Mouse (Mus musculus): Measurements from ENCODE around the gene Smim10l2a. TPM values are rescaled to one million over a fixed set of nuclear protein-coding genes. Genes with fewer than 3 reads are reported as not detected.
A peak's percentile ranks its signal among the peaks of the same experiment; 100 is the strongest.

Smim10l2a gene
- total and polyA plus RNA-seq, 3 experiments = not detected

GRCm38 (mm10) chrX:56346932-56347253 is 27.5 kb upstream of the Smim10l2a start:
- Histone ChIP-seq H3K9me3 (replicated peaks; ENCODE audit: insufficient read depth, low read length) (no peaks in the 10 kb centered on the region), H3K4me3 (ENCODE audit: control insufficient read depth in 1 of 2, insufficient read depth in 1 of 2, low read depth in 2 of 2, low read length in 2 of 2) (peak overlapping the region; percentile 84 to 89), H3K27ac (ENCODE audit: control insufficient read depth, low read depth, low read length) (no peak overlapping the region), H3K27me3 (ENCODE audit: control insufficient read depth in 1 of 2, insufficient read depth in 2 of 2, low read length in 2 of 2) (no peaks in the 10 kb centered on the region), H3K79me2 (ENCODE audit: control insufficient read depth, insufficient read depth, low read length, poor library complexity) (no peaks in the 10 kb centered on the region), H3K4me1 (ENCODE audit: control insufficient read depth in 1 of 2, insufficient read depth in 2 of 2, low read length in 2 of 2) (peaks cover 0 to 4% of the 10 kb centered on the region in 2 experiments; a peak in 1 of 4 replicates), H3K9ac (ENCODE audit: control insufficient read depth, low read depth, low read length, poor library complexity, severe bottlenecking) (peak overlapping the region; percentile 87), H3K36me3 (ENCODE audit: control insufficient read depth in 1 of 2, insufficient read depth in 2 of 2, low read length in 2 of 2) (no peaks in the 10 kb centered on the region; a peak in 1 of 4 replicates)
- no peak for TF ChIP-seq ZNF384 (IDR thresholded peaks at IDR 0.05; ENCODE audit: low read depth, low read length)
- TF ChIP-seq POLR2AphosphoS5 (IDR thresholded peaks at IDR 0.05; ENCODE audit: borderline replicate concordance, low read depth, low read length) = no peak
- no peak for TF ChIP-seq BHLHE40 (IDR thresholded peaks at IDR 0.05; ENCODE audit: borderline replicate concordance, low read depth, low read length)
- DNase-seq (ENCODE audit: low read depth, low spot score) = peak; percentile 34

- Histone ChIP-seq H3K9ac (ENCODE audit: control insufficient read depth, low read depth, low read length, poor library complexity, severe bottlenecking) (no peak overlapping the region), H3K79me2 (ENCODE audit: control insufficient read depth, insufficient read depth, low read length, poor library complexity) (no peaks in the 10 kb centered on the region), H3K4me3 (ENCODE audit: control insufficient read depth in 1 of 2, insufficient read depth in 1 of 2, low read depth in 2 of 2, low read length in 2 of 2) (no peak overlapping the region), H3K9me3 (replicated peaks; ENCODE audit: insufficient read depth, low read length) (no peaks in the 10 kb centered on the region), H3K4me1 (ENCODE audit: control insufficient read depth in 1 of 2, insufficient read depth in 2 of 2, low read length in 2 of 2) (no peaks in the 10 kb centered on the region), H3K36me3 (ENCODE audit: control insufficient read depth in 1 of 2, insufficient read depth in 2 of 2, low read length in 2 of 2) (no peaks in the 10 kb centered on the region), H3K27me3 (ENCODE audit: control insufficient read depth in 1 of 2, insufficient read depth in 2 of 2, low read length in 2 of 2) (no peaks in the 10 kb centered on the region), H3K27ac (ENCODE audit: control insufficient read depth, low read depth, low read length) (no peak overlapping the region)
- DNase-seq (ENCODE audit: low read depth, low spot score) = no peak
- TF ChIP-seq ZNF384 (IDR thresholded peaks at IDR 0.05; ENCODE audit: low read depth, low read length) (no peak), ELF1 (IDR thresholded peaks at IDR 0.05; ENCODE audit: low read depth, low read length) (no peak), GATA1 (IDR thresholded peaks at IDR 0.05; ENCODE audit: low read depth, low read length) (no peak), SMC3 (IDR thresholded peaks at IDR 0.05; ENCODE audit: low read depth, low read length) (no peak), MAZ (IDR thresholded peaks at IDR 0.05; ENCODE audit: low read depth, low read length) (no peak), USF1 (IDR thresholded peaks at IDR 0.05; ENCODE audit: low read depth, low read length) (no peak), GABPA (IDR thresholded peaks at IDR 0.05; ENCODE audit: low read depth, low read length) (no peak), CHD2 (IDR thresholded peaks at IDR 0.05; ENCODE audit: low read length) (no peak)
These were observed 6.5 kb downstream of the Smim10l2a start for GRCm38 (mm10) chrX:56380852-56381251.

GRCm38 (mm10) chrX:56384142-56384541 is 9.8 kb downstream of the Smim10l2a start:
- H3K4me3 ChIP-seq (ENCODE audit: control insufficient read depth in 1 of 2, insufficient read depth in 1 of 2, low read depth in 2 of 2, low read length in 2 of 2) = no peak overlapping the region
- H3K27ac ChIP-seq (ENCODE audit: control insufficient read depth, low read depth, low read length) = no peak overlapping the region
- no peaks in the 10 kb centered on the region for H3K36me3 ChIP-seq (ENCODE audit: control insufficient read depth in 1 of 2, insufficient read depth in 2 of 2, low read length in 2 of 2)
- TF ChIP-seq ZNF384 (IDR thresholded peaks at IDR 0.05; ENCODE audit: low read depth, low read length) = peak; percentile 85
- TF ChIP-seq ZKSCAN1 (IDR thresholded peaks at IDR 0.05; ENCODE audit: low read depth, low read length) = no peak
- H3K9me3 ChIP-seq (replicated peaks; ENCODE audit: insufficient read depth, low read length) = no peaks in the 10 kb centered on the region
- DNase-seq (ENCODE audit: low read depth, low spot score) = peak; percentile 38
- no peaks in the 10 kb centered on the region for H3K27me3 ChIP-seq (ENCODE audit: control insufficient read depth in 1 of 2, insufficient read depth in 2 of 2, low read length in 2 of 2)
- no peaks in the 10 kb centered on the region for H3K79me2 ChIP-seq (ENCODE audit: control insufficient read depth, insufficient read depth, low read length, poor library complexity)
- H3K4me1 ChIP-seq (ENCODE audit: control insufficient read depth in 1 of 2, insufficient read depth in 2 of 2, low read length in 2 of 2) = no peaks in the 10 kb centered on the region
- no peak overlapping the region for H3K9ac ChIP-seq (ENCODE audit: control insufficient read depth, low read depth, low read length, poor library complexity, severe bottlenecking)
